ENCODE assay signal across 7 mouse cellular contexts in the genomic region with DNA sequence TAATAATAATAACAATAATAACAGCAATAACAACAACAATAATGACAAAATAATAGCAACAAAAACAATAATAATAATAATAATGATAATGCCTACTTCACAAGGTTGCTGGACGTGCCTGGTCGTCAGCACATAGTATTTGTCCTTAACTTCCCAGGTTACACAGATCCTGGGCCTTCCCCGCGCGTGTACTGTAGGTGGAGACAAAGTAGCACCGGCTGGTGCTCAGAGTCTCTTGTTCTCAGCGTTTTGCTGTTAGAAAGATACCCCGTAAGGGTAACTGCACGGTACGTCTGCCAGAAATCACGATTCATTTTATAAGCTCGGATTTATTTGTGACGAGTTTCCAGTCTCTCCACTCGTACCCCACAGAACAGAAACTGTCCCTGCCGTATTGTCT. TPM values are rescaled to one million over a fixed set of nuclear protein-coding genes. Genes with fewer than 3 reads are reported as not detected.
DNase-seq lines count a peak whose midpoint lies in the region; ATAC-seq and TF ChIP-seq lines count a peak whose summit lies in the region.

No protein-coding gene starts in this region.

- H3K4me1 ChIP-seq in G1E (ENCODE audit: insufficient read depth, low read depth, low read length), result peaks cover 37% of the 10 kb centered on the region
- H3K4me1 ChIP-seq in brown adipose tissue, adult 24 weeks (ENCODE audit: control insufficient read depth, insufficient read depth, insufficient read length, low read length), result peaks cover 16% of the 10 kb centered on the region; the same call in 1 of the 2 replicates
- H3K4me1 ChIP-seq in forebrain, embryonic 10.5 days, result peaks cover 30% of the 10 kb centered on the region
- peaks cover 26% of the 10 kb centered on the region for H3K4me1 ChIP-seq in hindbrain, embryonic 12.5 days

- H3K4me2 ChIP-seq in hindbrain, embryonic 12.5 days (replicated peaks), result peak overlapping the region; percentile 63

- ATAC-seq in G1E (ENCODE audit: extremely low read depth, insufficient number of reproducible peaks, low FRiP score, poor library complexity, severe bottlenecking), result no peak
- ATAC-seq in hindbrain, embryonic 12.5 days (ENCODE audit: low FRiP score), result peak; percentile 75

- peak overlapping the region; percentile 87 for H3K4me3 ChIP-seq in G1E (ENCODE audit: low read depth, low read length)
- H3K4me3 ChIP-seq in brown adipose tissue, adult 24 weeks (ENCODE audit: insufficient read depth, low read depth, low read length), result peak overlapping the region; percentile 59
- H3K4me3 ChIP-seq in forebrain, embryonic 10.5 days, result peak overlapping the region; percentile 96
- peak overlapping the region; percentile 89 for H3K4me3 ChIP-seq in hindbrain, embryonic 12.5 days
- H3K4me3 ChIP-seq in macrophage (ENCODE audit: inconsistent target), result peak overlapping the region; percentile 76

- H3K36me3 ChIP-seq in G1E (replicated peaks) (peaks cover 46% of the 10 kb centered on the region), macrophage (ENCODE audit: inconsistent target) (no peaks in the 10 kb centered on the region)
- peaks cover 17% of the 10 kb centered on the region for H3K36me3 ChIP-seq in forebrain, embryonic 10.5 days (replicated peaks)
- peaks cover 6% of the 10 kb centered on the region; the same call in 1 of the 2 replicates for H3K36me3 ChIP-seq in hindbrain, embryonic 12.5 days

- no peaks in the 10 kb centered on the region for H3K9me3 ChIP-seq in G1E (replicated peaks)
- no peaks in the 10 kb centered on the region for H3K9me3 ChIP-seq in forebrain, embryonic 10.5 days
- no peaks in the 10 kb centered on the region for H3K9me3 ChIP-seq in hindbrain, embryonic 12.5 days (replicated peaks)

- peaks cover 55% of the 10 kb centered on the region for H3K79me2 ChIP-seq in macrophage (ENCODE audit: inconsistent target)

- peak; percentile 13 for DNase-seq in G1E (ENCODE audit: low spot score)
- DNase-seq in forebrain, embryonic 10.5 days (ENCODE audit: extremely low spot score, low spot score), result peak; percentile 56
- peak; percentile 45 to 50 for DNase-seq in left cerebral cortex, adult 18-20 months (ENCODE audit: low spot score in 2 of 2)
- peak; percentile 63 for DNase-seq in right cerebral cortex, postnatal 4 days

- H3K27ac ChIP-seq in brown adipose tissue, adult 24 weeks (replicated peaks; ENCODE audit: low read depth, low read length), result peak overlapping the region; percentile 1; the same call in 1 of the 2 replicates
- peak overlapping the region; percentile 96 for H3K27ac ChIP-seq in forebrain, embryonic 10.5 days
- H3K27ac ChIP-seq in hindbrain, embryonic 12.5 days, result peak overlapping the region; percentile 88
- H3K27ac ChIP-seq in macrophage, result peak overlapping the region; percentile 89

- no peak for TF ChIP-seq CTCF in G1E (IDR thresholded peaks at IDR 0.05; ENCODE audit: low read depth, low read length)

- 14% methylated on average over 15 of the region's 15 CpGs for WGBS in forebrain, embryonic 10.5 days
- WGBS in hindbrain, embryonic 12.5 days, result 11% methylated on average over 15 of the region's 15 CpGs
- WGBS in macrophage (ENCODE audit: missing documents), result under 1% methylated on average over 15 of the region's 15 CpGs

- H3K27me3 ChIP-seq in G1E (ENCODE audit: insufficient read depth, low read length), result no peaks in the 10 kb centered on the region
- no peaks in the 10 kb centered on the region for H3K27me3 ChIP-seq in forebrain, embryonic 10.5 days (ENCODE audit: poor library complexity, severe bottlenecking)
- no peaks in the 10 kb centered on the region for H3K27me3 ChIP-seq in hindbrain, embryonic 12.5 days

- H3K9ac ChIP-seq in hindbrain, embryonic 12.5 days, result peak overlapping the region; percentile 93

RNA-seq across cellular contexts. Expression of gene Fam173b, which starts 0.8 kb away (rescaled TPM):
- 6.8 and 12.8 TPM in 2 replicates for total RNA-seq in G1E (2014; fragmentation: Nextera tagmentation)
- 6.6 and 11.3 TPM in 2 replicates for total RNA-seq in G1E (2017)
- 2.8 and 3.1 TPM in 2 replicates for polyA plus RNA-seq in G1E (2012)
- polyA plus RNA-seq in brown adipose tissue, adult 24 weeks (2012; ENCODE audit: insufficient read depth, insufficient read length, missing spikeins), result 16.8 and 26.4 TPM in 2 replicates
- 15.8 and 16.6 TPM in 2 replicates for polyA plus RNA-seq in forebrain, embryonic 10.5 days (2016; fragmentation: Nextera tagmentation; extraction: Ambion mirVana)
- 12.3 and 12.4 TPM in 2 replicates for polyA plus RNA-seq in hindbrain, embryonic 12.5 days (2016; fragmentation: Nextera tagmentation; extraction: Ambion mirVana)
- 10 to 100 TPM; 11.2 to 11.3 TPM for total RNA-seq in left cerebral cortex, adult 18-20 months (2021)
- 10 to 100 TPM in 21 of 26 experiments, 1 to 10 TPM in 5; 4.3 to 48.6 (median 23.2) TPM for total RNA-seq in macrophage (2018; cell fraction: chromatin; rRNA removed)
- 10 to 100 TPM in 23 of 26 experiments, 1 to 10 TPM in 3; 7.6 to 14.6 (median 11.7) TPM for total RNA-seq in macrophage (2018; cell fraction: cytosol; rRNA removed)
- 10 to 100 TPM in 22 of 26 experiments, 1 to 10 TPM in 4; 3.6 to 36.2 (median 21.9) TPM for total RNA-seq in macrophage (2018; cell fraction: nucleus; rRNA removed)
- polyA plus RNA-seq in macrophage (2018), result 6.3 to 13.8 TPM (median 10.5 TPM) in 3 replicates

RNA-seq across cellular contexts. Expression of gene Cct5, which starts 0.8 kb away (rescaled TPM):
- total RNA-seq in G1E (2014; fragmentation: Nextera tagmentation) (548 and 555 TPM in 2 replicates), G1E (2017) (481 and 497 TPM in 2 replicates)
- polyA plus RNA-seq in G1E (2012) (44.6 and 46.6 TPM in 2 replicates), macrophage (2018) (133 to 228 TPM (median 154 TPM) in 3 replicates)
- polyA plus RNA-seq in brown adipose tissue, adult 24 weeks (2012; ENCODE audit: insufficient read depth, insufficient read length, missing spikeins), result 134 and 155 TPM in 2 replicates
- 803 and 810 TPM in 2 replicates for polyA plus RNA-seq in forebrain, embryonic 10.5 days (2016; fragmentation: Nextera tagmentation; extraction: Ambion mirVana)
- polyA plus RNA-seq in hindbrain, embryonic 12.5 days (2016; fragmentation: Nextera tagmentation; extraction: Ambion mirVana), result 539 and 546 TPM in 2 replicates
- total RNA-seq in left cerebral cortex, adult 18-20 months (2021), result 100 to 1,000 TPM; 193 to 201 TPM
- 10 to 100 TPM; 15.6 to 85.8 (median 53.9) TPM for total RNA-seq in macrophage (2018; cell fraction: chromatin; rRNA removed)
- total RNA-seq in macrophage (2018; cell fraction: cytosol; rRNA removed), result 100 to 1,000 TPM; 104 to 142 (median 119) TPM
- 10 to 100 TPM; 26.9 to 97.7 (median 54.1) TPM for total RNA-seq in macrophage (2018; cell fraction: nucleus; rRNA removed)

RNA-seq across cellular contexts. Expression of gene Cmbl, which starts 37.2 kb away (rescaled TPM):
- total RNA-seq in G1E (2014; fragmentation: Nextera tagmentation), result not detected in 2 replicates
- not detected in 2 replicates for total RNA-seq in G1E (2017)
- not detected in 2 replicates for polyA plus RNA-seq in G1E (2012)
- polyA plus RNA-seq in brown adipose tissue, adult 24 weeks (2012; ENCODE audit: insufficient read depth, insufficient read length, missing spikeins), result 45.8 and 86.8 TPM in 2 replicates
- 1.9 and 2.1 TPM in 2 replicates for polyA plus RNA-seq in forebrain, embryonic 10.5 days (2016; fragmentation: Nextera tagmentation; extraction: Ambion mirVana)
- 2.7 and 2.8 TPM in 2 replicates for polyA plus RNA-seq in hindbrain, embryonic 12.5 days (2016; fragmentation: Nextera tagmentation; extraction: Ambion mirVana)
- 10 to 100 TPM; 17.0 to 20.2 TPM for total RNA-seq in left cerebral cortex, adult 18-20 months (2021)
- under 1 TPM in 5 of 26 experiments, not detected in 21; 0.73 to 0.98 (median 0.94) TPM for total RNA-seq in macrophage (2018; cell fraction: chromatin; rRNA removed)
- total RNA-seq in macrophage (2018; cell fraction: cytosol; rRNA removed), result 1 to 10 TPM in 13 of 26 experiments, under 1 TPM in 11, not detected in 2; 0.14 to 3.0 (median 1.4) TPM
- under 1 TPM in 4 of 26 experiments, not detected in 22; 0.56 to 0.92 (median 0.67) TPM for total RNA-seq in macrophage (2018; cell fraction: nucleus; rRNA removed)
- 1.5 to 5.5 TPM (median 3.5 TPM) in 3 replicates for polyA plus RNA-seq in macrophage (2018)

Comparison
In these comparisons a context has a peak if more than half of its experiments do, and no peak if none do; other contexts are left out.
1. DNase-seq: peak in every context shown above with its lines; median percentile 63 in right cerebral cortex, postnatal 4 days; 56 in forebrain, embryonic 10.5 days; 48 in left cerebral cortex, adult 18-20 months; 13 in G1E.
2. H3K27ac ChIP-seq: peak in every context shown above with its lines; median percentile 96 in forebrain, embryonic 10.5 days; 89 in macrophage; 88 in hindbrain, embryonic 12.5 days; 1 in brown adipose tissue, adult 24 weeks.